Mouse (Mus musculus) kidney, adult 2 months (tissue): ENCODE measurements around the gene Xkr7. TPM values are rescaled to one million over a fixed set of nuclear protein-coding genes. Genes with fewer than 3 reads are reported as not detected.

Experiments
- DNase-seq: peaks from one replicate; pipeline ENCODE4 v3.0.0; 2021
- H3K27ac ChIP-seq: fragments of 200-500 bp; 2 replicates; pipeline ENCODE4 v1.5.1; 2012; ENCODE audit warnings: low read depth, low read length, control low read depth, inconsistent platforms; ENCODE audit not compliant: insufficient read depth
- H3K27me3 ChIP-seq: fragments of 200-500 bp; replicated peaks from 2 replicates; pipeline ENCODE4 v1.6.1; 2012; ENCODE audit warnings: mild to moderate bottlenecking, moderate library complexity, low read length, inconsistent platforms; ENCODE audit not compliant: control insufficient read depth, insufficient read depth
- H3K36me3 ChIP-seq: fragments of 200-500 bp; 2 replicates; pipeline ENCODE4 v1.6.1; 2012; ENCODE audit warnings: mild to moderate bottlenecking, moderate library complexity, low read length, inconsistent platforms; ENCODE audit not compliant: control insufficient read depth, insufficient read depth
- H3K4me1 ChIP-seq: fragments of 200-500 bp; 2 replicates; pipeline ENCODE4 v1.6.1; 2011; ENCODE audit warnings: low read length; ENCODE audit not compliant: control insufficient read depth, insufficient read depth
- H3K4me3 ChIP-seq: fragments of 200-500 bp; 2 replicates; pipeline ENCODE4 v1.5.1; 2011; ENCODE audit warnings: mild to moderate bottlenecking, low read depth, low read length, control low read depth; ENCODE audit not compliant: insufficient read depth
- CTCF ChIP-seq: fragments of 200-500 bp; conservative IDR thresholded peaks from 2 replicates; pipeline ENCODE4 v1.5.1; 2011; ENCODE audit warnings: low read depth, mild to moderate bottlenecking, control low read depth, low read length, moderate library complexity, mixed read lengths; ENCODE audit not compliant: insufficient read depth, insufficient read length
- POLR2A ChIP-seq: fragments of 200-500 bp; IDR thresholded peaks from one replicate; pipeline ENCODE4 v1.6.1; 2011; ENCODE audit warnings: low read depth, low read length, control low read depth
- WGBS: fragments of 180-500 bp; shearing (Covaris S2); methylation state at CpG from one replicate; pipeline ENCODE4 v1.1.7; 2018; 5-methylcytosine and 5-hydroxymethylcytosine counted together
- polyA plus RNA-seq: library from polyadenylated mRNA; depleted of rRNA; stranded (reverse); fragments of >200 nt; gene quantifications from 2 replicates; pipeline ENCODE4 v1.2.3, GENCODE M21; 2012; rRNA removed

The Xkr7 gene
- polyA plus RNA-seq, 1 experiment = not detected

DNA sequence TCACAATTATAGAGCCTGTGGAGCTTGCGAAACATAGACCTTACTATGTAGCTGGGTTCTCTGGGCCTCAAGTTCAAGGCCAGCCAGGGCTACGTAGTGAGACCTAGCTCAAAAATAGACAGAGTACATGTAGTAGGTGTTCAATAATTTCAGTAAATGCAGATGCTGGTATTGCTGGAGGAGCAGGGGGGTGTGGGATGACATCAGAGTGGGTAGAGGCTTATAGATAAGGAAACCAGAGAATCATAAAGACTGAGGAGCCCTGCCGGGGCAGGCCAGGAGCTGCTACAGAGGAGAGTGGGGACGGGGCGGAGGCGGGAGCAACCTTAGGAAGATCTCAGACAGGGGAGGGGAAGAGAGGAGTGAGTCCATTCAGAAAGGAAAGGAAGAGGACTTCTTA lies 53.9 kb downstream of the Xkr7 start:
- Histone ChIP-seq H3K27me3 (no peaks in the 10 kb centered on the region), H3K4me3 (no peak overlapping the region), H3K4me1 (peaks cover 4% of the 10 kb centered on the region; the same call in 1 of the 2 replicates), H3K27ac (no peak overlapping the region), H3K36me3 (no peaks in the 10 kb centered on the region)
- TF ChIP-seq CTCF (no peak), POLR2A (no peak)
- WGBS = 92% methylated on average over 6 of the region's 6 CpGs
- no peak for DNase-seq

DNA sequence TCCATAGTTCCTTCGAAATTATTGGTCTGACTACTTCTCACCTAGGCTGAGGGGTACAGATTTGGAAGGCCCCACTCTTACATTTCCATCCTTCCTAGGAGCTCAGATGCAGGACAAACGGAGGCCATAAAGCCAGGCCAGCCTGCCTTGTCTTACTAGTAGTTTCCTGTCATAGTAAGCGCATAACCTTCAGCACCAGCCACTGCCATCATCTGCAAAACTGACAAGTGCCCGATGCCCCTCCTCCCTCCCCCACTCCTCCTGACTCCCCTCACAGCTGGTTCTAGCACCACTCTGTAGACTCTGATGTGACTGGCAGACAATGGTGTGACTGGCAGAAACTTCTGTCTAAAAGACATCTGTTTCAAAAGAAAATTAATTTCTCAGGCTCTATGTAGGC lies 54.5 kb downstream of the Xkr7 start:
- H3K4me1 ChIP-seq = peaks cover 4% of the 10 kb centered on the region; the same call in 1 of the 2 replicates
- 93% methylated on average over 4 of the region's 4 CpGs for WGBS
- no peak for DNase-seq

DNA sequence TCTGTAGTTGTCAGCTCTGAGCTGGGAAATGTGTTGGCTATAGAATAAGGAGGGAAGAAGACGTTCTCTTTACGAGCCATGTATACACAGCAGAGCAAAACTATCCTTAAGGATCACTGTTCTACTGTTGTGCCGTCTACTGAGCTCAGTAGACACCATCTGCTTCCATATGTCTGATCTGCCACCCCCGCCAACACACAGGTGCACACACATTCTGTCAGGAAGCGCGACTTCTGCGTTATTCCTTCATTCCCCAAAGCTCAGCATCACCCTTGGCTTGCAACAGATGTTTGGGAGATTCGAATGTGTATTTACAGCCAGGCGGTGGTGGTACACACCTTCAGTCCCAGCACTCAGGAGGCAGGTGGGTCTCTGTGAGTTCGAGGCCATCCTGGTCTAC lies 55.4 kb downstream of the Xkr7 start:
- no peak for DNase-seq
- Histone ChIP-seq H3K4me1 (0 out of 2 replicates have a peak, but pooled peaks cover 4% of the 10 kb centered on the region), H3K27ac (no peak overlapping the region), H3K36me3 (no peaks in the 10 kb centered on the region), H3K27me3 (no peaks in the 10 kb centered on the region), H3K4me3 (no peak overlapping the region)
- 92% methylated on average over 10 of the region's 10 CpGs for WGBS
- TF ChIP-seq CTCF = no peak
- TF ChIP-seq POLR2A = no peak

More for the DNA sequence above, 54.5 kb downstream of the Xkr7 start:
- no peak overlapping the region for H3K4me3 ChIP-seq
- H3K36me3 ChIP-seq = no peaks in the 10 kb centered on the region
- no peaks in the 10 kb centered on the region for H3K27me3 ChIP-seq
- no peak overlapping the region for H3K27ac ChIP-seq
- TF ChIP-seq CTCF (no peak), POLR2A (no peak)

DNA sequence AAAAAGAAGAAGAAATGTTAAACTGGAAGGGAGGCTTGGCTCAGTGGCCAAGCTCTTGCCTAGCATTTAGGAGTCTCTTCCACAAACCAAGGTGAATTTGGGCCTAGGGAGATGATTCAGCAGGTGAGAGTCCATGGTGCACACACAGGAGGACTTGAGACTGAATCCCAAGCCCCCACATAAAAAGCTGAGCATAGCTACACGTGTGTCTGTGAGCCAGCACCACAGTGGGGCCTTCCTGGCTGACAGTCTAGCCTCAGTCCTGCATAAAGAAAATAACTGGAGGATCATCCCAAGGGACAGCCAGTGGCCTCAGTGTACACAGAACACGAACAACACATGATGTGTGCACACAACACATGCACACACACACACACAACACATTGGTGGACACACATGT lies 57.7 kb downstream of the Xkr7 start:
- no peaks in the 10 kb centered on the region for H3K36me3 ChIP-seq
- TF ChIP-seq POLR2A = no peak
- TF ChIP-seq CTCF = no peak
- DNase-seq = no peak
- WGBS = 64% methylated on average over 2 of the region's 2 CpGs
- no peak overlapping the region for H3K27ac ChIP-seq
- H3K27me3 ChIP-seq = no peaks in the 10 kb centered on the region
- H3K4me1 ChIP-seq = 0 out of 2 replicates have a peak, but pooled peaks cover under 1% of the 10 kb centered on the region
- no peak overlapping the region for H3K4me3 ChIP-seq

DNA sequence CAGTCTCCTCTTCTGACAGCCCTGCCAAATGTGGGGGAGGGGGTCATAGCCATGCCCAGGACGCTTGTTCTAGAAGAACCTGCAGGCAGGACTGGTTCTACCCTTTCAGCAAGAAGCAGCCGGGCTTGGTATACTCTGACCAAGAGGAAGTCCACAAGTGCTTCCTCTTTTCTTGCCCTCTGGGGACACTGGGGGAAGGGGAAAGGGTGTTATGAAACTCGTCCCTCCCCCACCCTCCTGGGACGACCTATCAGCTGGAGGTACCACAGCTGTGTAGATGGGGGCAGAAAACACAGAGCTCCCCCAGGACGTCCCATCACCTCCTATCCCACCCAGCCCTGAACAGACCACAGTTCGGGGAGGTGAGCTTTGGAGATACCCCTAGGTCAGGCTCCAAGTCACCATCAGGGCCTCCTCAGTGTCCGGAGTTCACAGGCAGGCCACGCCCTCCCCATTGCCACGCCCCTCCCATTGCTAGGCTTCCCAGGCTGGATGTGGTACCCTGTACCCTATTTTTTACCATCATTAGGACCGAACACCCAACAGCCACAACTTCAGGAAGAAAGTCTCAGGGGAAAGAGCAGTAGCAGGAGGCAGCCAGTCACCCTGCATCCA lies 59.0 kb downstream of the Xkr7 start:
- TF ChIP-seq CTCF (no peak), POLR2A (no peak)
- H3K4me1 ChIP-seq = no peaks in the 10 kb centered on the region
- no peak overlapping the region for H3K27ac ChIP-seq
- H3K27me3 ChIP-seq = no peaks in the 10 kb centered on the region
- 29% methylated on average over 10 of the region's 10 CpGs for WGBS
- no peak overlapping the region for H3K4me3 ChIP-seq
- H3K36me3 ChIP-seq = no peaks in the 10 kb centered on the region
- DNase-seq = peak; percentile 42

Other genes starting within 250 kb of the Xkr7 start
- gene Bcl2l1, start 200.1 kb upstream of the Xkr7 start, polyA plus RNA-seq = 126 and 129 TPM in 2 replicates
- gene Tpx2, start 183.9 kb upstream of the Xkr7 start, polyA plus RNA-seq = 0.22 and 0.39 TPM in 2 replicates
- 0.07 and 1.1 TPM in 2 replicates for gene Mylk2, start 120.5 kb upstream of the Xkr7 start, polyA plus RNA-seq
- 6.4 and 7.3 TPM in 2 replicates for gene Foxs1, start 98.6 kb upstream of the Xkr7 start, polyA plus RNA-seq
- 12.3 and 20.6 TPM in 2 replicates for gene Dusp15, start 80.2 kb upstream of the Xkr7 start, polyA plus RNA-seq
- gene Ttll9, start 69.4 kb upstream of the Xkr7 start, polyA plus RNA-seq = 0.46 and 1.0 TPM in 2 replicates
- gene Pdrg1, start 16.4 kb upstream of the Xkr7 start, polyA plus RNA-seq = 55.7 and 68.4 TPM in 2 replicates
- gene Ccm2l, start 34.1 kb downstream of the Xkr7 start, polyA plus RNA-seq = 23.0 and 25.1 TPM in 2 replicates
- 2.9 and 4.4 TPM in 2 replicates for gene Hck, start 76.6 kb downstream of the Xkr7 start, polyA plus RNA-seq
- 46.0 and 49.5 TPM in 2 replicates for gene Tm9sf4, start 129.5 kb downstream of the Xkr7 start, polyA plus RNA-seq
- gene Tspyl3, start 193.6 kb downstream of the Xkr7 start, polyA plus RNA-seq = 2.2 and 2.3 TPM in 2 replicates
- 4.3 and 4.4 TPM in 2 replicates for gene Plagl2, start 209.6 kb downstream of the Xkr7 start, polyA plus RNA-seq
- gene Pofut1, start 209.7 kb downstream of the Xkr7 start, polyA plus RNA-seq = 17.5 and 19.9 TPM in 2 replicates